Mouse (Mus musculus) Muller cell, postnatal 12 days (primary cell): ENCODE data around the gene Il20rb.

Source experiments
- DNase-seq: peaks from one replicate; pipeline ENCODE4 v3.0.0-alpha.2; 2015; ENCODE audit errors: inconsistent ontology term

Il20rb gene

DNA sequence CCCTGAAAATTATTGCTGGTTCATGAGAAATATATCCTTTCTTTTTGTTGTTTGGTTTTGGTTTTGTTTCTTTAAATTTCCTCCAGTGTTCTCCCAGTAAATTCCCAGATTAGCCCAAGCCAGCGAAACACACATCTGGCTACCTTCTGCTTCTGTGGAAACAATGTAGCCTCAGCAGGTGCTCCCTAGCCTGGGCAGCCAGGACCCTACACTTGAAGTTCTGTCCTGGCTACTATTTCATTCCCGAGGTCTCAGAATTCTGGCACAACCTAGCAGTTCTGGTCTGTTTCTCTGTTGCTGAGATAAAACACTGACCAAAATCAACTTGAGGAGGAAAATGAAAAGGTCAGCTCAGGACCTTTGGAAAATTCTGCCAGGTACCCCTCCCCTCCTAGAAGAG, 55.2 kb downstream of the Il20rb start:
- no peak for DNase-seq

DNA sequence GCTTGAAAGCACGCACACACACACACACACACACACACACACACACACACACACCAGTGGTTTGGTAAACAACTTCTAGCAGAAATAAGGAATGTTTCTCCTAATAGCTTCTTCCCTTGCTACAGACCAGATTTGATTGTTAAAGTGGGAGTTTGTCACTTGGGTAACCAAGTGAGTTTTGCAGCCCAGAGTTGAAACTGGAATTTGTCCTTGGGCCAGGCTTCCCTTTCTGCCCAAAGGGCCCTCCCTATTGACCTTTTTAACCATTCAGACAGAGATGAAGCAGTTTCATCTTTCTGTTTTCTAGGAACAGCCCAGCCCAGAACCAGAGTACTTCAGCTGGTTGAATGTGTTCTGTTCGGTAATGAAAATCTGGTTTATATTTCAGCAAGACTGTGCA, 55.7 kb downstream of the Il20rb start:
- DNase-seq: peak; percentile 16

DNA sequence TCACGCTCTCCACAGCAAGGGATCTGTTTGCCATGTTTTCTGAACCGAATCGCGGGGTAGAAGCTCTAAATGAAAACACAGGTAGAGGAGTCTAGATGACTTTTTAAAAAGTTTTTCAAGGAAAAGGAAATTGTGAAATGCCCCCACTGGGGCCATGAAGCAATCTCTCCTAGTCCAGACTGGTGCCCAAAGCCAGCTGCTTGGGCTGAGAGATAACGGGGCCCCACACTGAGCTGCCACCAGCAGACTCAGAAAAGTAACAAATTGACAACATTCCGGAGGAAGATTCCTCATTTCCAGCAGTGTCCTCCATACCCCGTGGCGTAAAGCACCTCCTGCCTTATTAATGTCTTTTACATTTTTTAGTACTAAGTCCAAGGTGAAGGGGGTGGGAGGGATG, 66.9 kb downstream of the Il20rb start:
- DNase-seq: no peak

DNA sequence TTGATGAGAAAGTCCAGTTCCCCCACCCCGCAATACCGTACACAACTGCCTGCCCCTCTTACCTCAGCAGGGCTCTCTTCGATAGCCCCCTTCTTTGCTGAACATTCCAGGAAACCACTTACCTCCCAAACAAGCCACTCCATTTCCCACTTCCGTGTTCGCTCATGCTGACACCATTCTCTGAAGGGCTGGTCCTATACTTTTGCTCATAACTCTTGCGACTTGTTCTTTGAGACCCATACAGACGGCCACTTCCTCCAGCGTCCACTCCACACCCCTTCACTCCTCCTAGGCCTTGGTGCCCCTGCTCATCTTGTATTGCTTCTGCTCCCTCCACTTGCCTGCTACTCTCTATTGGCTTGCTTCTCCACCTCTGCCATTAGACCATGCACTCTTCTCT, 67.5 kb downstream of the Il20rb start:
- DNase-seq: no peak

DNA sequence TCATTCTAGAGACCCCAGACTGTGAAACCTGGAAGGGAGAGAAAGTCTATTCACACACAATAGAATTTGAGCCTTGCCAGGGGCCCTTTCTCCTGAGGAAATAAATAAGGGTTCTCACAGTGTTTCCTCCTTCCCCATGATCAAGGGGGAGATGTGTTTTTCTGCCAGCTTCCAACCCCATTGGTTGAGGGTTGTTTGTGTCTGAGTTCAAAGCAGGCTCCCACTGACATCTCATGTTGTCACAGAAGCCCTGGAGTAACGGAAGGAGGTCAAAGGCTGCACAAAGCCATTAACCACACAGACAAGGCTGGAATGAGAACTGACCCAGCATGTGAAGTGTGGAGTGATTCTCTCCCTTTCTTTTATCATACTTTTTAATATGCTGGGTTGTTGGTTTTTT, 69.8 kb downstream of the Il20rb start:
- no peak for DNase-seq

DNA sequence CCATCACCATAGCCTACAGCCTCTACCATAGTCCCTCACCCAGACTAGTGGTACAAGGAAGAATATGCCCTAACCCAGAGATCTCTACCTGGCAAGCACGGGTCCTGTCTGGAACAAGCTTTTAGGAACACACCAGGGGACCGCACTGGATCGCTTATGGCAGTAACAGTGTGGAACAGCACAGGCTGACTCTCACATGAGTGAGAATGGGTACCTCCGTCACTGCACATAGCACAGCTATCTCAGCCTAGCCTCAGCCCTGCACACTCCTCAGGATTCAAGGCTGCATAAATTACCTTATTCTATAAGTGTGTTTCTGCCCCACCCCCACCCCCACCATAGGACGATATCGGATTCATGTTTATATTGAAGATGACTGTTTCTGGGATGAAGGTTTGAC, 70.3 kb downstream of the Il20rb start:
- no peak for DNase-seq

DNA sequence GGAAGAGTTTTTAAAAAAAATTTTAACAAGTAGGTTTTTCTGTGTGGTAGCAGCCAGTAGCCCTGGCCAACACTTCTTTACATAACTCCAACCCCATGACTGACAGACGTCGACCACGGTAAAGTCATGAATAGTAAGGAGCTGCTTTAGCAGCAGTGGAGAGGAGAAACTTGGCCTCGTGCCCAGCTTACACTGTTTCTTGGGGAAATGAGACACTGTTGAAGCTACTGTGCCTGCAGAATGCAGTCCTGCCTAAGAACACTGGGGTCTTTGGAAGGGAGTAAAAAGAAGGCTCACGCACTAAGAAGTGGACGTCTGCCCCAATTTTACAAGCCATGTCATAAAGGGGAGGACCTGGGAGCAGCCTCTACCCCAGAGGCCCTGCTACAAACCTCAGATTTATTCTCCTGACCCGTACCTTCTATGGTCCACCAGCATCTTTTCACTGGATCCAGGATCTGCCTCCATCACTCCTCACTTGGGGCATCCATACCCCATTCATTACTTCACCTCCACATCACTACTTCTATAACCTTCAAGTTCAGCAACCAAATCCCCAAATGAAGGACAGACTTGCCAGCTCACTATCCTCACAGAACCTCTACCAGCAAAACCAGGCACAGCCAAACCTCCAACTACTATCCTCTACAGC, 71.1 kb downstream of the Il20rb start:
- DNase-seq: no peak
